Mouse (Mus musculus) cerebellum, adult 18-20 months (tissue): ENCODE measurements at regions not wholly inside any gene's neighbourhood (a gene's known extent, or its start where the extent isn't known, plus 50 kb on each side); places are given as distances from the start of the nearest gene placed in this dataset.

Experiments used
- DNase-seq, 2 experiments: peaks; one replicate each; pipeline ENCODE4 v3.0.0; 2021

- peak; percentile 46 to 49 for DNase-seq
These were observed 404.7 kb downstream of the Pla2g4a start for GRCm38 (mm10) chr1:149556381-149556780.

GRCm38 (mm10) chr1:149555355-149556007 lies 405.6 kb downstream of the Pla2g4a start:
- no peak for DNase-seq

- DNase-seq: no peak
These were observed 415.0 kb downstream of the Pla2g4a start for GRCm38 (mm10) chr1:149546076-149546475.

GRCm38 (mm10) chr1:149541386-149541785 lies 419.7 kb downstream of the Pla2g4a start:
- DNase-seq: peak; percentile 13 to 20

- DNase-seq: no peak
These were observed 427.4 kb downstream of the Pla2g4a start for GRCm38 (mm10) chr1:149533651-149534050.
